Mouse (Mus musculus): ENCODE measurements around the gene Amh. TPM values are rescaled to one million over a fixed set of nuclear protein-coding genes. Genes with fewer than 3 reads are reported as not detected.
A peak's percentile ranks its signal among the peaks of the same experiment; 100 is the strongest.

The Amh gene
- polyA plus RNA-seq, 1 experiment from 2014 or later = 0.22 TPM

DNA sequence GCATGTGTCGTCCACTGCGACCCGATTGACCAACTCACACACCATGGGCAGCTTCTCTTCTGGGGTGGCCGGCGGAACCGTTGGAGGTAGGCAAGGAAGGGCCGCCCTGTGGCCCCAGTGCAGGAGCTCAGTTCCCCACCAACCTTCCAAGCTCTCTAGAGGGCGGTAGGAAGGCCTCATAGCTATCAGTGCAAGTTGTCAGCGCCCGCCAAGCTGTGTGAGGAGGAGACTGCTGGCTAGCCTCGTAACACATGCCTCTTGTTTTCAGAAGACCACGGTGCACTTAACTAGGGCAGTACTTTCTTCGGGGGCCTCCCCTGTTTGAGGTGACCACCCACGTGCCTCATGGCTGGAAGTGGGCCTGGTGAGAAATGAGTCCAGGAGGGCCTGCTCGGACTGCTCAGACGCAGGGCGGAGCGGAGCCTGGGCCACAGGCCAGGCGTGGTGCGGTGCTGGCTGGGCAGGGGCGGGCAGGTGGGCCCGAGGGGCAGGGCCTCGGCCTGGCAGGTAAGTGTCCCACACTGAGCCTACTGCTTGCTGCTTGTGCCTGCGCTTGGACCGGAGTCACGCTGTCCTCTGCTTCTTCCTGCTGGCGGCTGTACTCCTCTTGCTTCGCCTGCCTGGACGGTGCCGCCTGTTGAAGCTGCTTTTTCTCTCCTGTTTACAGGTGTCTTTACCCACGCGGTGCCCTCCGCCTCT is 13.4 kb upstream of the Amh start:
- no peak overlapping the region for H3K4me2 ChIP-seq
- no peak overlapping the region for H3K4me3 ChIP-seq
- H3K9ac ChIP-seq = no peak overlapping the region
- H3K27me3 ChIP-seq = no peaks in the 10 kb centered on the region
- H3K4me1 ChIP-seq (replicated peaks) = peaks cover 17% of the 10 kb centered on the region
- peaks cover 98% of the 10 kb centered on the region for H3K36me3 ChIP-seq
- H3K27ac ChIP-seq = no peak overlapping the region
- WGBS = 88% methylated on average over 33 of the region's 33 CpGs
- H3K9me3 ChIP-seq = no peaks in the 10 kb centered on the region
- no peak for ATAC-seq (ENCODE audit: low FRiP score)

DNA sequence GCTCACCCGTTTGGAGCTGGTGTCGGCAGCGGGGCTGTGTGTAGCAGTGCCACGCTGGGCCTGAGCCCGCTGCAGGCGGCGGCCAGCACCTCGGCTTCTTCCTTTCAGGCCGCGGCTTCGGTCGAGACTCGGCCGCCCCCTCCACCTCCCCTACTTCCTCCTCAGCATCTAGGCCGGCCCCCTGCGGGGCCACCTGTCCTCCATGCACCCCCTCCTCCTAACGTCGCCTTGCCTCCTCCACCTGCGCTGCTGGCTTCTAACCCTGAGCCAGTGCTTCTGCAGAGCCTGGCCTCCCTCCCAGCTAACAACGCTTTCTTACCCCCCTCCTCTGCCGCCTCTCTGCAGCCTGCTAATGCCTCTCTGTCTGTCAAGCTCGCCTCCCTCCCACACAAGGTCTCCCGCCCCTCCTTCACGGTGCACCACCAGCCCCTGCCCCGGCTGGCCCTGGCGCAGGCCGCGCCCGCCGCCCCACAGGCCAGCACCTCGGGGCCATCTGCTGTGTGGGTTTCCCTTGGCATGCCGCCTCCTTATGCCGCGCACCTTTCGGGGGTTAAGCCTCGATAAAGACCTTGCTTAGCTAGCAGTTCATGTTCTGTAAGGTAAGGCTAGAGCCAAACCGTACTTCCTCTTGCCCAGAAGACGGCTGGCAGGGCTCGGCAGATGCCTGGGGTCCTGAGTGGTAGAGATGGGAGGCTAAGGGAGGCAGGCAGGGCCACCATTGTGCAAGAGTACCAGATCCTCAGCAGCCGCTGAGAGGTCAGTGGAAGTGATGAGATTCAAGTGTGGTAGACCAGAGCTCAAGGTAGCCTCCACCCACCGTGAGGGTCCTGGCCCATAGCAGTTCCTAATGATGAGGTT is 12.6 kb upstream of the Amh start:
- Histone ChIP-seq H3K4me2 (no peak overlapping the region), H3K36me3 (peaks cover 91% of the 10 kb centered on the region), H3K27me3 (no peaks in the 10 kb centered on the region), H3K4me1 (replicated peaks) (peaks cover 25% of the 10 kb centered on the region), H3K9ac (no peak overlapping the region), H3K27ac (no peak overlapping the region; the same call in 1 of the 2 replicates), H3K9me3 (no peaks in the 10 kb centered on the region), H3K4me3 (no peak overlapping the region)
- no peak for ATAC-seq (ENCODE audit: low FRiP score)
- 70% methylated on average over 41 of the region's 41 CpGs for WGBS

DNA sequence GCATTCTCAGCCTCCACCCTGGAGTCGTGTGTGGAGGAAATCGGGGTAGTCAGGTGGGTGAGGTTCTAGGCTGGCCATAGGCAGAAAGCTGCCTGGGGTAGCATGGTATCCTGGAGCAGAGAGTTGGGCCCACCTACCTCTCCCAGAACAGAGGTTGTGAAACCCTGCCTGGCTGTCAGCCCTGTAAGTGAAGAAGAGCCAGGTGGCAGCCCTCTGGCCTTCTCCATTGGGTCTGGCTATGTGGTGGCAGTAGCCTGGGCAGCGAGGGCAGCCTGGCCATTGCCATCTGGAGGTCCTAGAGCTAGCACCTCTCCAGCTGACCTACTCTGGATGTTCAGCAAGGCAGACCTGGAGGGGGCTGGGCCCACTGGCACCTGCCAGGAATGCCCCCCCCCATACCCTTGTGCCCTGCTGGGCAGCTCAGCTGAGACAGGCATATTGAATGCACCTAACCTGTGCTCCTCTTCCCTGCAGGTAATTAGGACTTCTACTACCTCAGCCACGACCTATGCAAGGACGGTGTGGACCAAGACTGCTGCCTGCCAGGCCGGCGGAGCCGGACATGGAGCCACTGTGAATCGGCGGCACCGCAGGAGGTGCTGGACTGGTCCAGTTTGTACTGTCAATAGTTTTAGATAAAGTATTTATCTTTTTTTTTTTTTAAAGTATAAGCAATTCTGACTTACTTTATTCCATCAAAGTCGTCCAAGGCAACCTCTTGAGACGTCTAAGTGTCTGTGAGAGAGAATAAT is 11.8 kb upstream of the Amh start:
- no peak overlapping the region for H3K9ac ChIP-seq
- ATAC-seq (ENCODE audit: low FRiP score) = no peak
- WGBS = 92% methylated on average over 13 of the region's 13 CpGs
- H3K27ac ChIP-seq = no peak overlapping the region; the same call in 1 of the 2 replicates
- H3K27me3 ChIP-seq = no peaks in the 10 kb centered on the region
- H3K4me2 ChIP-seq = no peak overlapping the region
- no peaks in the 10 kb centered on the region for H3K9me3 ChIP-seq
- H3K4me1 ChIP-seq (replicated peaks) = peaks cover 26% of the 10 kb centered on the region
- H3K4me3 ChIP-seq = no peak overlapping the region
- H3K36me3 ChIP-seq = peaks cover 83% of the 10 kb centered on the region

DNA sequence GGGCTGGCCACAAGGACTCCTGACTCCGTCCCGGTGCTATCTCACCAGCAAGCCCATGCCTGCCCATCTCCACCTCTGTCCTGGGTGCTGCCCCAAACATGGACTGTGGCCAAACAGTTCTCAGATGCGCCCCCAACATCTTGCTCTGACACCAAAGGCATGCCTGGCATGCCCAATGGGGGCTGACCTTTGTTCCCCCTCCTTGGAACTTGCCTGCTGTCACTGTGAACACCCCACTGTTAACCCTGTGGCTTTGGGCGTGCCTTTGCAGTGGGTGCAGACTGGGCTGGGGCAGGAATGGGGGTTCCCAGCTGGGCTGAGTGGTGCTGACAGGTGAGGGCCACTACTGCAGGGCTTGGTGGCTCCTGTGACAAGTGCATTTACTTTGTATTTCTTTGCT is 11.2 kb upstream of the Amh start:
- Histone ChIP-seq H3K4me2 (no peak overlapping the region), H3K27me3 (no peaks in the 10 kb centered on the region), H3K36me3 (peaks cover 77% of the 10 kb centered on the region), H3K9me3 (no peaks in the 10 kb centered on the region), H3K9ac (no peak overlapping the region), H3K4me1 (replicated peaks) (peaks cover 26% of the 10 kb centered on the region), H3K4me3 (no peak overlapping the region), H3K27ac (peak overlapping the region; percentile 18; the same call in 1 of the 2 replicates)
- WGBS = 92% methylated on average over 4 of the region's 4 CpGs
- ATAC-seq (ENCODE audit: low FRiP score) = no peak

DNA sequence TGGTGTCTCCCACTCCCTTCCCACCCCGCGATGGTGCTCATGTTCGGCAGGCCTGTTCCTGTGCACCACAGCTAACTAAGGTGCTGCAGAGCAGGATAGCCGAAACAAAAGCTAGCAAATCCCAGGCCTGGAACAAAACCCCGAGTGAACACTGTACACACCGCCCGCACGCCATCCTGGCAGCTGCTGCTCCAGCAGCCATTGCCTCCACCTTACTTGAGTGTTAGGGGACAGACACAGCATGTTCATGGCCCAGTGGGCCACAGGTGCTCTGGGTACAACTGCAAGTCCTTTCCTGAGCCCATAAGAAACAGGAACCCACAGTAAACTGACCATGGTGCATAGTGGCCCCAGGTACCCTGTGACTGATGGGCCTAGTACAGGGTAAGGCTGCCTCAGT is 10.3 kb upstream of the Amh start:
- Histone ChIP-seq H3K9me3 (no peaks in the 10 kb centered on the region), H3K27me3 (no peaks in the 10 kb centered on the region), H3K4me2 (no peak overlapping the region), H3K4me1 (replicated peaks) (peaks cover 33% of the 10 kb centered on the region), H3K9ac (no peak overlapping the region), H3K4me3 (no peak overlapping the region), H3K27ac (0 out of 2 replicates have a peak overlapping the region, but pooled peaks have one; percentile 18), H3K36me3 (peaks cover 68% of the 10 kb centered on the region)
- ATAC-seq (ENCODE audit: low FRiP score) = no peak
- 88% methylated on average over 8 of the region's 8 CpGs for WGBS

DNA sequence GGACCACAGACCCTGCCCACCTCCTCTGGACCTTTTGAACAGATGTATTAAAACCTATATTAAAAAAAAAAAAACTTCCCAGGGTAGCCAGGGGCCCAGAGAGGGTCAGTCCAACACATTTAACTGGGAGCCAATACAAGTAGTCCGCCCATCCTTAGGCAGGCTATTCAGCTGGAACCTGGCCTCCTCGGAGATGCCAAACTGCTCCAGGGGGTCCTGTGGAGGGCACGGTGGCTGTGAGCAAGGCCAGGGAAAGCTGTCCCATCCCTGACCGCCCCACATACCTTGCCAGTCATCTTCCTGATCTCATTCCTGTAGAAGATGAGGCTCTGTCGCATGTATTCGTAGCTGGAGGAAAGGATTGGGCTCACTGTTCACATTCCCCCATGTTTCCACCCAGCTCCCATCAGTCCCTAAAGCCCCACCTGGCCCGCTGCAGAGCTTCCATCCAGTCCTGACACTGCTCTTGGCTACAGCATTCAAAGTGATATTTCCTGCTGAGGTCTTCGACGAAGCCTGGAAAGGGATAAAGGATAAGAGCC is 8.7 kb upstream of the Amh start:
- Histone ChIP-seq H3K4me3 (peak overlapping the region; percentile 92), H3K4me2 (peak overlapping the region; percentile 93), H3K27ac (no peak overlapping the region), H3K9me3 (no peaks in the 10 kb centered on the region), H3K36me3 (peaks cover 57% of the 10 kb centered on the region), H3K27me3 (no peaks in the 10 kb centered on the region), H3K9ac (peak overlapping the region; percentile 94), H3K4me1 (replicated peaks) (peaks cover 44% of the 10 kb centered on the region)
- no peak for ATAC-seq (ENCODE audit: low FRiP score)
- 87% methylated on average over 9 of the region's 9 CpGs for WGBS

DNA sequence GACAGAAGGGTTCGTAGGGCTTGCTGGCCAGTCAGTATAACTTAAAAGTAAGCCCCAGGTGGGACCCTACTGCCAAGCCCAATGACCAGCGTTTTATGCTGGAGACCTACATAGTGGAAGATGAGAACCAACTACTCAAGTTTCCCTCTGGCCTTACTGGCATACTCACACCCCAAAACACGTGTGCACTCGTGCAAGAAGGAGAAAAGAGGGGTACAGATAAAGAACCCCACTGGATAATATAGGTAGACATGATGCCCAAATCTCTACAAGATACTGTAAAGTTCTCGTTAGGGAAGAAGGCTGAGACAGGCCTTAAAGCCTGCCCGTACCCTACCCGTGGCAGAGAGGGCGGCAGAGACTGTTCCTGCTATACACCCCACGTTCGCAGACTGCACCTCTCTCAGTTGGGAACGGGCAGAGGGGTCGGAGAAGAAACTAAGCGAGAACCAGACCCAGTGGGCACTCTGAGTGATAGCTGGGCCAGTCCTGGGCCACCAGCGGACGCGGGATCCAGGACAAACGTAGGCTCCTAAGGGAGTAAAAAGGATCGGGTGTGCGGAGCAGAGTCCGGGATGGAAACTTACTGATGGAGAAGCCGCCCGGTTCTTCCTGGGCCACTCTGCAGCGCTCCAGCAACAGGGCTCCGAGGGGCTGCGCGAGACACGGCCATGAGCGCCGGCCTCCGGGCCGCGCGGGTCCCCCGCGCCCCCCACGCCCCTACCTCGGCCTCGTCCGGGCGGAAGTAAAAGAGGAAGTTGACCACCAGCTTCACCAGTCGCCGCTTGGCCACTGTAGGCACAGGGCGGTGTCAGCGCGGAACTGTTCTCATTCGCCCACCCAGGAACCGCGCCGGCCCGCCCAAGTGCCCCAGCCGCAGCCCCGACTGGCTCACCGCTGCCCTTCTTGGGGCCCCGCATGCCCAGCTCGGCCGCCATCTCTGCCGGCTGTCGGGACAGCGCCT is 7.6 kb upstream of the Amh start:
- H3K4me1 ChIP-seq (replicated peaks) = peaks cover 44% of the 10 kb centered on the region
- peak overlapping the region; percentile 94 for H3K9ac ChIP-seq
- 4% methylated on average over 58 of the region's 59 CpGs for WGBS
- peaks cover 57% of the 10 kb centered on the region for H3K36me3 ChIP-seq
- peak overlapping the region; percentile 97 for H3K27ac ChIP-seq
- peak overlapping the region; percentile 92 for H3K4me3 ChIP-seq
- H3K9me3 ChIP-seq = no peaks in the 10 kb centered on the region
- peak; percentile 79 for ATAC-seq (ENCODE audit: low FRiP score)
- H3K27me3 ChIP-seq = no peaks in the 10 kb centered on the region
- H3K4me2 ChIP-seq = peak overlapping the region; percentile 93

DNA sequence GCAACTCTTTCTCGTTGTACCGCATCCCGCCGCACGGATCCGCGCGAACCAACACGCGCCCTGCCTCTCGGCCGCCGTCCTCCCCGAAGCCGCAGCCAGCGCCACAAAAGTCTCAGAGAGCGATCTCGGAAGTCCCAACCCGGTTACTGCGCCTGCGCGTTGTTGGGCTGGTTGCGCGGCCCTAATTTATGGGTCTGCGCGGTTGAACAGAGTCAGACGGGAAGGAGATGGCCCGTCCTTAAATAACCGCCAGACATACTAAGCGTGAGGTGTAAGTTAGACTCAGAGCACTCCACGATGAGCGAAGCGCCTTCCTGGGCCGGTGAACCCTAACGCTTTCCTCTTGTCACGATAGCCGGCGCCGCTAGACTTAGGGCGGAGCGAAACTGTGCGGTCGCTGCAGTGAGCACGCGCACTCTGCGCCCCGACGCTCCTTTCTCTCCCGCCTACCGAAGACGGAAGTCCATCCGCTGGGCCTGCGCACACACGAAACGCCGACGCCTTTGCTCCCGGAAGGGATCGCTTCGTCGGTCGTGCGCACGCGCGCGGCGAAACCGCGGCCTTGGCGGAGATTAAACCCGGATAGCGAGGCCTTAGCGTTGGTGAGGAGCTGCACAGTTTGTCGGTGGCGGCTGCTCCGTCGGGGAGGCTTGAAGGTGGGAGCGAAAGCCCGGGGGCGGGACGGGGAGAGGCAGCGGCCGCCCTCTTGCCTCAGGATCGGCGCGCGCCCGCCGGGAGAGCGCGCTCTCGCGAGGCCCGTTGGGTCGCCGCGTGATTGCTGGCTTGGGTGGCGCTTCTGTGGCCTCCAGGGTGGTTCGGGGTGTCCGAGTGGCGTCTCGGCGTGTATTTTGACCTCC is 6.7 kb upstream of the Amh start, which contains the start of the genes Sf3a2 and Plekhj1:
Sf3a2 (plus strand) TSS at position 49 of the 857 bp plus-strand sequence.
Plekhj1 (minus strand) TSS at position 477 of the 857 bp plus-strand sequence.
- Histone ChIP-seq H3K36me3 (peaks cover 57% of the 10 kb centered on the region), H3K4me3 (peak within 1 kb of the TSS; percentile 92), H3K9me3 (no peaks in the 10 kb centered on the region), H3K27ac (peak within 1 kb of the TSS; percentile 97), H3K27me3 (no peaks in the 10 kb centered on the region), H3K4me2 (peak within 1 kb of the TSS; percentile 93), H3K9ac (peak within 1 kb of the TSS; percentile 94), H3K4me1 (replicated peaks) (peaks cover 44% of the 10 kb centered on the region)
- under 1% methylated on average over 104 of the region's 104 CpGs for WGBS
- peak; percentile 91 for ATAC-seq (ENCODE audit: low FRiP score)

DNA sequence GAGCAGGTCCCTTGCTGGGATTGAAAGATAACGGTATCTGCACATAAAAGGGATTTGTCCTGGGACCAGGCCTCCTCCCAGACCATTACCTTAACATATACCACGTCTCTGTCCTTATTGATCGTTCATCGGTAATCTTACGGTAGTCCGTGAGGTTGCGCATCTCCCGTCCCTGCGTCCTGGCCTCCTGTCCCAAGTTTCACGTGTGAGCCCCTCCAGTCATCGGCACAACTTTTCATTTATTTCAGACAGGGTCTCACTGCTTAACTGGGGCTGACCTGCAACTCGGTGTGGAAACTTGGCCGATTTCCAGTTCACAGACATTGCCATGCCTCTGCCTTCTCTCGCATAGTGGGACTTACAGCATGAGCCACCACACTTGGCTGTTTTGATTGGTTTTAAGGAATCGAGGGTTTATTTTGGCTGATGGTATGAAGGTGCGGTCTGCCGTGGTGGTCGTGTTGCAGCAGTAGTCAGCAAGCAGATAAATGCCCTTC is 5.9 kb upstream of the Amh start:
- peak overlapping the region; percentile 97 for H3K27ac ChIP-seq
- WGBS = 4% methylated on average over 18 of the region's 18 CpGs
- peaks cover 57% of the 10 kb centered on the region for H3K36me3 ChIP-seq
- H3K9ac ChIP-seq = peak overlapping the region; percentile 94
- ATAC-seq (ENCODE audit: low FRiP score) = no peak
- H3K4me1 ChIP-seq (replicated peaks) = peaks cover 44% of the 10 kb centered on the region
- no peaks in the 10 kb centered on the region for H3K9me3 ChIP-seq
- peak overlapping the region; percentile 93 for H3K4me2 ChIP-seq
- peaks cover under 1% of the 10 kb centered on the region; the same call in 1 of the 2 replicates for H3K27me3 ChIP-seq
- H3K4me3 ChIP-seq = peak overlapping the region; percentile 92

DNA sequence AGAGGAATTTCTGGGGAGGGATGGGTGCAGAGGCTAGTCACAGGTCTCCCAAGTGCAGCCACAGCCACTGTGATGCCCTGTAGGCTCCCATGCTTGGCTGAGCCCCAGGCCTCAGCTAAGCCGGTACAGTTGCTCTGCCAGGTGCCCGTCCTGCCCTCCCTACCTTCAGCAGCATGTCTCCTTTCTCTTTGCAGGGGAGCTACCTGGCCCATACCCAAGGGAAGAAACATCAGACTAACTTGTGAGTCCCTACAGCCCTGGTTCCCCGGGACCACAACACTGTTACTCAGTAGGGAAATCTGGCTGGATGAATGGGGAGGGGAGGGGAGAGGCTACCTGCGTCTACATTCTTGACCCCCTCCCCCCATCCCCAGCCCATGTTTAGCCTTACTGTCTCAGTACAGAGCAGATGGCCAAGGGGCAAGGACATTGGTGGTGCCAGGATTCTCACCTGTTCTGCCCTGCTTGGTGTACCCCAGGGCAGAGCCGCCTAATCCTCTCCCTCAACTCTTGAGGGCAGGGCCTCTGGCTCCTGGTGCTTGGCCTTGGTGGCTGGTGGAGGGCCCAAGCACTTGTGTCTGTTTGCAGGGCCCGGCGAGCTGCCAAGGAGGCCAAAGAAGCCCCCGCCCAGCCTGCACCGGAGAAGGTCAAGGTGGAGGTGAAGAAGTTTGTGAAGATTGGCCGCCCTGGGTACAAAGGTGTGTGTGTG is 2.7 kb upstream of the Amh start:
- ATAC-seq (ENCODE audit: low FRiP score) = no peak
- Histone ChIP-seq H3K36me3 (peaks cover 46% of the 10 kb centered on the region), H3K4me1 (replicated peaks) (peaks cover 38% of the 10 kb centered on the region), H3K27ac (no peak overlapping the region), H3K9me3 (no peaks in the 10 kb centered on the region), H3K9ac (no peak overlapping the region), H3K4me2 (no peak overlapping the region), H3K4me3 (no peak overlapping the region), H3K27me3 (peaks cover 20% of the 10 kb centered on the region)
- 93% methylated on average over 10 of the region's 10 CpGs for WGBS

All from hindbrain, embryonic 13.5 days (tissue).